In genomic region chr6:127912938-127913337, GRCm38 (mm10) we compare ENCODE assay signal across 23 mouse cellular contexts. TPM values are rescaled to one million over a fixed set of nuclear protein-coding genes. Genes with fewer than 3 reads are reported as not detected.
DNase-seq lines count a peak whose midpoint lies in the region; ATAC-seq and TF ChIP-seq lines count a peak whose summit lies in the region.
"Had no signal": no experiment of that assay in that cellular context is flagged by ENCODE, and none has a peak within 500 bp of the region (broad histone marks: within the 10 kb centered on the region; RNA-seq: fewer than 3 reads in every experiment).

No protein-coding gene starts in this region.

- WGBS in heart, embryonic 12.5 days: 89% methylated on average over 3 of the region's 3 CpGs
- 89% methylated on average over 3 of the region's 3 CpGs for WGBS in limb, embryonic 14.5 days
- 95% methylated on average over 3 of the region's 3 CpGs for WGBS in limb, embryonic 10.5 days
- 90% methylated on average over 3 of the region's 3 CpGs for WGBS in midbrain, embryonic 16.5 days
- 92% methylated on average over 3 of the region's 3 CpGs for WGBS in midbrain, embryonic 14.5 days
- 90% methylated on average over 3 of the region's 3 CpGs for WGBS in stomach, postnatal 0 days

- H3K4me1 ChIP-seq in heart, embryonic 12.5 days (replicated peaks): no peaks in the 10 kb centered on the region
- H3K4me1 ChIP-seq in limb, embryonic 14.5 days (ENCODE audit: control insufficient read depth, insufficient read depth, low read length): no peaks in the 10 kb centered on the region
- H3K4me1 ChIP-seq in limb, embryonic 10.5 days: no peaks in the 10 kb centered on the region
- no peaks in the 10 kb centered on the region; the same call in 1 of the 2 replicates for H3K4me1 ChIP-seq in midbrain, embryonic 16.5 days (ENCODE audit: control insufficient read depth, insufficient read depth, low read length)
- H3K4me1 ChIP-seq in midbrain, embryonic 14.5 days (ENCODE audit: control insufficient read depth, insufficient read depth, low read length): no peaks in the 10 kb centered on the region
- H3K4me1 ChIP-seq in stomach, postnatal 0 days (replicated peaks; ENCODE audit: control insufficient read depth, insufficient read depth): no peaks in the 10 kb centered on the region
- H3K4me1 ChIP-seq: embryonic facial prominence, embryonic 13.5 days; limb, embryonic 13.5 days; neural tube, embryonic 12.5 days had no signal

- no peak for TF ChIP-seq EP300 in stomach, postnatal 0 days (optimal IDR thresholded peaks at IDR 0.05)

- DNase-seq in heart, postnatal 36 days: no peak
- no peak for DNase-seq in limb, embryonic 14.5 days (ENCODE audit: low spot score)
- no peak for DNase-seq in limb, embryonic 10.5 days (ENCODE audit: low spot score)
- no peak for DNase-seq in midbrain, embryonic 14.5 days
- DNase-seq in stomach, postnatal 0 days (ENCODE audit: low spot score): no peak
- DNase-seq in adrenal gland, postnatal 14 days: no peak
- DNase-seq: adrenal gland, postnatal 25 days; cerebellum, adult 11-12 months; cerebellum, postnatal 14 days; heart, postnatal 4 days; right cerebral cortex, postnatal 4 days; thymus, postnatal 14 days had no signal

- no peaks in the 10 kb centered on the region for H3K36me3 ChIP-seq in heart, embryonic 12.5 days
- peaks cover 4% of the 10 kb centered on the region for H3K36me3 ChIP-seq in limb, embryonic 14.5 days (ENCODE audit: control insufficient read depth, insufficient read depth, low read length)
- peaks cover 20% of the 10 kb centered on the region; the same call in 1 of the 2 replicates for H3K36me3 ChIP-seq in limb, embryonic 10.5 days
- no peaks in the 10 kb centered on the region for H3K36me3 ChIP-seq in midbrain, embryonic 16.5 days (ENCODE audit: control insufficient read depth, insufficient read depth, low read length)
- H3K36me3 ChIP-seq in midbrain, embryonic 14.5 days (ENCODE audit: control insufficient read depth, insufficient read depth, low read length): no peaks in the 10 kb centered on the region
- no peaks in the 10 kb centered on the region for H3K36me3 ChIP-seq in stomach, postnatal 0 days (ENCODE audit: control insufficient read depth, insufficient read depth, low read length)

- no peak overlapping the region for H3K27ac ChIP-seq in heart, embryonic 12.5 days (ENCODE audit: poor library complexity, severe bottlenecking)
- no peak overlapping the region for H3K27ac ChIP-seq in limb, embryonic 14.5 days (replicated peaks; ENCODE audit: low read depth, low read length)
- no peak overlapping the region for H3K27ac ChIP-seq in limb, embryonic 10.5 days
- no peak overlapping the region for H3K27ac ChIP-seq in midbrain, embryonic 16.5 days (ENCODE audit: low read length)
- H3K27ac ChIP-seq in midbrain, embryonic 14.5 days (replicated peaks; ENCODE audit: low read depth, low read length): no peak overlapping the region
- H3K27ac ChIP-seq in stomach, postnatal 0 days (replicated peaks): no peak overlapping the region
- H3K27ac ChIP-seq: embryonic facial prominence, embryonic 13.5 days; kidney, postnatal 0 days; limb, embryonic 13.5 days; liver, embryonic 14.5 days; neural tube, embryonic 12.5 days had no signal

- H3K9ac ChIP-seq in heart, embryonic 12.5 days: no peak overlapping the region
- H3K9ac ChIP-seq in limb, embryonic 14.5 days (ENCODE audit: low read depth, low read length, severe bottlenecking): no peak overlapping the region
- no peak overlapping the region for H3K9ac ChIP-seq in midbrain, embryonic 16.5 days (ENCODE audit: low read depth, low read length)
- H3K9ac ChIP-seq in midbrain, embryonic 14.5 days (replicated peaks; ENCODE audit: low read length): no peak overlapping the region
- H3K9ac ChIP-seq in stomach, postnatal 0 days (ENCODE audit: low read length): no peak overlapping the region
- H3K9ac ChIP-seq: embryonic facial prominence, embryonic 13.5 days; limb, embryonic 13.5 days; liver, embryonic 14.5 days; neural tube, embryonic 12.5 days had no signal

- intact Hi-C loops in heart, postnatal 36 days (cut with DNase I): no loop called here

- H3K4me3 ChIP-seq in heart, embryonic 12.5 days: no peak overlapping the region
- H3K4me3 ChIP-seq in limb, embryonic 14.5 days (replicated peaks; ENCODE audit: low read length): no peak overlapping the region
- H3K4me3 ChIP-seq in limb, embryonic 10.5 days: no peak overlapping the region
- H3K4me3 ChIP-seq in midbrain, embryonic 16.5 days (ENCODE audit: low read depth, low read length): no peak overlapping the region
- H3K4me3 ChIP-seq in midbrain, embryonic 14.5 days (replicated peaks; ENCODE audit: low read depth, low read length): no peak overlapping the region
- H3K4me3 ChIP-seq in stomach, postnatal 0 days (ENCODE audit: low read depth, low read length): no peak overlapping the region
- H3K4me3 ChIP-seq: embryonic facial prominence, embryonic 13.5 days; limb, embryonic 13.5 days; neural tube, embryonic 12.5 days had no signal

- TF ChIP-seq CTCF in stomach, postnatal 0 days (IDR thresholded peaks at IDR 0.05; ENCODE audit: low read depth): no peak

- 0 out of 2 replicates have a peak, but pooled peaks have one; percentile 9 for ATAC-seq in heart, embryonic 12.5 days (ENCODE audit: insufficient number of reproducible peaks, low FRiP score)
- peak; percentile 37; the same call in 1 of the 2 replicates for ATAC-seq in limb, embryonic 14.5 days (ENCODE audit: low FRiP score, low read depth)
- ATAC-seq in midbrain, embryonic 16.5 days: 0 out of 2 replicates have a peak, but pooled peaks have one; percentile 25
- ATAC-seq in midbrain, embryonic 14.5 days (ENCODE audit: low FRiP score, low TSS enrichment): no peak
- 0 out of 2 replicates have a peak, but pooled peaks have one; percentile 35 for ATAC-seq in stomach, postnatal 0 days (ENCODE audit: low FRiP score, low TSS enrichment)
- ATAC-seq: activated CD4-positive, CD25-positive, alpha-beta regulatory T cell, adult 4 months; Patski had no signal

- H3K27me3 ChIP-seq in heart, embryonic 12.5 days (replicated peaks): no peaks in the 10 kb centered on the region
- H3K27me3 ChIP-seq in limb, embryonic 14.5 days (ENCODE audit: control insufficient read depth, insufficient read depth, low read length): no peaks in the 10 kb centered on the region
- H3K27me3 ChIP-seq in limb, embryonic 10.5 days (ENCODE audit: low read depth, poor library complexity, severe bottlenecking): no peaks in the 10 kb centered on the region
- H3K27me3 ChIP-seq in midbrain, embryonic 16.5 days (ENCODE audit: control insufficient read depth, insufficient read depth, low read depth, low read length): no peaks in the 10 kb centered on the region
- H3K27me3 ChIP-seq in midbrain, embryonic 14.5 days (ENCODE audit: control insufficient read depth, insufficient read depth, low read length): no peaks in the 10 kb centered on the region
- H3K27me3 ChIP-seq in stomach, postnatal 0 days (ENCODE audit: control insufficient read depth, insufficient read depth, low read length): no peaks in the 10 kb centered on the region
- H3K27me3 ChIP-seq: embryonic facial prominence, embryonic 13.5 days; limb, embryonic 13.5 days; neural tube, embryonic 12.5 days had no signal

- no peak overlapping the region for H3K4me2 ChIP-seq in heart, embryonic 12.5 days
- no peak overlapping the region for H3K4me2 ChIP-seq in limb, embryonic 14.5 days (replicated peaks; ENCODE audit: low read depth, low read length, severe bottlenecking)
- H3K4me2 ChIP-seq in midbrain, embryonic 16.5 days (ENCODE audit: low read length): no peak overlapping the region
- no peak overlapping the region for H3K4me2 ChIP-seq in midbrain, embryonic 14.5 days (ENCODE audit: low read length)
- no peak overlapping the region for H3K4me2 ChIP-seq in stomach, postnatal 0 days (replicated peaks; ENCODE audit: low read depth)
- H3K4me2 ChIP-seq: embryonic facial prominence, embryonic 13.5 days; limb, embryonic 13.5 days; neural tube, embryonic 12.5 days had no signal

- 0 out of 2 replicates have a peak, but pooled peaks cover 3% of the 10 kb centered on the region for H3K9me3 ChIP-seq in heart, embryonic 12.5 days (replicated peaks)
- H3K9me3 ChIP-seq in limb, embryonic 14.5 days (ENCODE audit: control insufficient read depth, low read length): no peaks in the 10 kb centered on the region
- no peaks in the 10 kb centered on the region for H3K9me3 ChIP-seq in limb, embryonic 10.5 days (replicated peaks)
- no peaks in the 10 kb centered on the region for H3K9me3 ChIP-seq in midbrain, embryonic 16.5 days (replicated peaks; ENCODE audit: control insufficient read depth, low read length, poor library complexity, severe bottlenecking)
- no peaks in the 10 kb centered on the region for H3K9me3 ChIP-seq in midbrain, embryonic 14.5 days (ENCODE audit: control insufficient read depth, low read length)
- H3K9me3 ChIP-seq in stomach, postnatal 0 days (ENCODE audit: control insufficient read depth, low read length): no peaks in the 10 kb centered on the region

- TF ChIP-seq POLR2A in limb, embryonic 14.5 days (IDR thresholded peaks at IDR 0.05; ENCODE audit: borderline replicate concordance, extremely low read depth, insufficient read depth, insufficient read length): no peak

RNA-seq across cellular contexts. Expression of gene Tspan11, which starts 25.5 kb away (rescaled TPM):
- polyA plus RNA-seq in heart, embryonic 12.5 days (2016; fragmentation: Nextera tagmentation; extraction: Ambion mirVana): 1.9 and 3.1 TPM in 2 replicates
- total RNA-seq in heart, postnatal 36 days (2021): 1 to 10 TPM; 1.1 to 1.6 TPM
- polyA plus RNA-seq in limb, embryonic 14.5 days (2012; rRNA removed): 18.5 and 20.1 TPM in 2 replicates
- 19.8 and 25.2 TPM in 2 replicates for polyA plus RNA-seq in limb, embryonic 14.5 days (2014; fragmentation: Nextera tagmentation; extraction: Ambion mirVana)
- polyA plus RNA-seq in limb, embryonic 10.5 days (2016; fragmentation: Nextera tagmentation; extraction: Ambion mirVana): 2.1 and 9.2 TPM in 2 replicates
- 5.5 and 5.7 TPM in 2 replicates for polyA plus RNA-seq in midbrain, embryonic 16.5 days (2015; fragmentation: Nextera tagmentation; extraction: Ambion mirVana)
- polyA plus RNA-seq in midbrain, embryonic 14.5 days (2014; fragmentation: Nextera tagmentation; extraction: Ambion mirVana): 5.0 and 8.4 TPM in 2 replicates
- 2.3 and 2.4 TPM in 2 replicates for polyA plus RNA-seq in stomach, postnatal 0 days (2015; fragmentation: Nextera tagmentation; extraction: Ambion mirVana)
- 4.5 and 5.2 TPM in 2 replicates for total RNA-seq in adrenal gland, postnatal 14 days (2021)
- total RNA-seq: granulocyte monocyte progenitor cell, adult 5-6 weeks; megakaryocyte progenitor cell, adult 5-6 weeks had no signal
- polyA plus RNA-seq: activated CD4-positive, CD25-positive, alpha-beta regulatory T cell, adult 4 months; Patski had no signal
